Comparison of ENCODE assay signal across 20 mouse cellular contexts in genomic region chr2:77312616-77313015, GRCm38 (mm10). TPM values are rescaled to one million over a fixed set of nuclear protein-coding genes. Genes with fewer than 3 reads are reported as not detected.
DNase-seq lines count a peak whose midpoint lies in the region; ATAC-seq and TF ChIP-seq lines count a peak whose summit lies in the region.
"Had no signal": no experiment of that assay in that cellular context is flagged by ENCODE, and none has a peak within 500 bp of the region (broad histone marks: within the 10 kb centered on the region; RNA-seq: fewer than 3 reads in every experiment).

No protein-coding gene starts in this region.

- WGBS in heart, postnatal 0 days = 22% methylated on average over 9 of the region's 9 CpGs

- H3K36me3 ChIP-seq in heart, postnatal 0 days (replicated peaks; ENCODE audit: control insufficient read depth, insufficient read depth, low read length) = no peaks in the 10 kb centered on the region
- H3K36me3 ChIP-seq: embryonic facial prominence, embryonic 13.5 days; G1E; midbrain, embryonic 15.5 days; stomach, embryonic 15.5 days had no signal

- H3K9me3 ChIP-seq in heart, postnatal 0 days (replicated peaks; ENCODE audit: control insufficient read depth, low read length) = no peaks in the 10 kb centered on the region
- H3K9me3 ChIP-seq: embryonic facial prominence, embryonic 13.5 days; midbrain, embryonic 15.5 days; stomach, embryonic 15.5 days had no signal

- no peak for TF ChIP-seq CTCF in heart, postnatal 0 days (IDR thresholded peaks at IDR 0.05; ENCODE audit: low read depth)

- no peak overlapping the region for H3K4me3 ChIP-seq in heart, postnatal 0 days (ENCODE audit: low read depth, low read length)
- H3K4me3 ChIP-seq: embryonic facial prominence, embryonic 13.5 days; midbrain, embryonic 15.5 days; stomach, embryonic 15.5 days had no signal

- peaks cover 33% of the 10 kb centered on the region for H3K4me1 ChIP-seq in heart, postnatal 0 days (ENCODE audit: control insufficient read depth, insufficient read depth)
- H3K4me1 ChIP-seq: embryonic facial prominence, embryonic 13.5 days; stomach, embryonic 15.5 days had no signal

- peak overlapping the region; percentile 74 for H3K27ac ChIP-seq in heart, postnatal 0 days (ENCODE audit: low read depth)
- H3K27ac ChIP-seq: embryonic facial prominence, embryonic 13.5 days; midbrain, embryonic 15.5 days; stomach, embryonic 15.5 days had no signal

- ATAC-seq in heart, postnatal 0 days (ENCODE audit: insufficient read depth, low read depth) = peak; percentile 70
- ATAC-seq: forebrain, postnatal 0 days; hindbrain, embryonic 16.5 days; midbrain, embryonic 15.5 days had no signal

- H3K9ac ChIP-seq in heart, postnatal 0 days (replicated peaks; ENCODE audit: low read depth, low read length) = no peak overlapping the region
- H3K9ac ChIP-seq: embryonic facial prominence, embryonic 13.5 days; forebrain, postnatal 0 days; midbrain, embryonic 15.5 days; stomach, embryonic 15.5 days had no signal

- TF ChIP-seq EP300 in heart, postnatal 0 days (IDR thresholded peaks at IDR 0.05; ENCODE audit: low read depth) = no peak

- H3K27me3 ChIP-seq in heart, postnatal 0 days (ENCODE audit: control insufficient read depth, insufficient read depth, low read length) = no peaks in the 10 kb centered on the region
- H3K27me3 ChIP-seq: embryonic facial prominence, embryonic 13.5 days; midbrain, embryonic 15.5 days; stomach, embryonic 15.5 days had no signal

- peak overlapping the region; percentile 1; the same call in 1 of the 2 replicates for H3K4me2 ChIP-seq in heart, postnatal 0 days (ENCODE audit: low read depth, low read length)
- H3K4me2 ChIP-seq: embryonic facial prominence, embryonic 13.5 days; midbrain, embryonic 15.5 days; stomach, embryonic 15.5 days had no signal

- peak; percentile 16 for DNase-seq in urinary bladder, postnatal 14 days (ENCODE audit: low spot score)
- no peak for DNase-seq in urinary bladder, adult 2 months (ENCODE audit: low spot score)
- DNase-seq in heart, adult 9 months (ENCODE audit: low spot score in 2 of 2) = peak; percentile 56 to 68
- peak; percentile 61 for DNase-seq in heart, postnatal 0 days (ENCODE audit: low spot score)
- DNase-seq in right cerebral cortex, postnatal 14 days = no peak
- DNase-seq in frontal cortex, postnatal 14 days (ENCODE audit: low spot score in 2 of 2) = no peak
- DNase-seq in kidney, postnatal 4 days = no peak
- DNase-seq: adrenal gland, postnatal 36 days; cerebellum, adult 8-10 months; forebrain, postnatal 0 days; kidney, adult 18-20 months; kidney, postnatal 36 days; left cerebral cortex, postnatal 4 days; lung, adult 18-20 months; thymus, adult 2 months had no signal

RNA-seq across cellular contexts. Expression of gene Sestd1, which starts 32.2 kb away (rescaled TPM):
- polyA plus RNA-seq in urinary bladder, adult 2 months (2012; rRNA removed) = 19.1 and 21.2 TPM in 2 replicates
- total RNA-seq in heart, postnatal 0 days (2014; rRNA removed; ENCODE audit: low replicate concordance) = 9.2 and 9.8 TPM in 2 replicates
- 8.6 and 9.7 TPM in 2 replicates for polyA plus RNA-seq in heart, postnatal 0 days (2015; fragmentation: Nextera tagmentation; extraction: Ambion mirVana)

Comparison
In these comparisons a context has a peak if more than half of its experiments do, and no peak if none do; other contexts are left out.
1. DNase-seq: peak in urinary bladder, postnatal 14 days (single experiment), heart, adult 9 months (2 of 2) and heart, postnatal 0 days (single experiment); none in urinary bladder, adult 2 months (single experiment), right cerebral cortex, postnatal 14 days (single experiment), frontal cortex, postnatal 14 days (0 of 2) and kidney, postnatal 4 days (0 of 2).